Mouse (Mus musculus): ENCODE measurements around the gene Ankrd34a.

DNA sequence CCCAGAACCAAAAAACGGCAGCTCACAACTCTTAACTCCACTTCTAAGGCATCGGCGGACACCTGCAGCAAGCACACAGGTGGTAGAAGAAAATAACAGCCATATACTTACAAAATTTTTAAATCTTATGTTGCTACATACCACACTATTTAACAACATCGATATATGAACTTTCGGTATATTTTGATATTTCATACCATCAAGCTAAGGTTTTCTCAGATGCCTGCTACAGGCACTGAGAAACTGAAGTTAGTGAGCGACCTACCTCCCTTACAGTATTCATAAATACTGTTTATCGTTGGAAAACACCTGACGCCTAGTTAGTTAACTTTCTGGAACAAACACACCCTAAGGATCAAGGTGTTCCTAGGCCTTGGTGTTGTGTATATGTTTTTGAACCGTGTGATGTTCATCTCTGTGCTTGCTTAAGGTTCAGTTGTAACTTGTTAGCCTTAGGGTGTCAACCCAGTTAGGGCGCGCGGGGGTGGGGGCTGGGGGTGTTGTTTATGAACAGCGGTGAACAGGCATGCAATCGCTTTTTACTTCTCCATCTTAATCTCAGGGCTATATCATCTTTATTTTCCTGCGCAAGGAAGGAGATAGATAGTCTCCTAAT is 40.3 kb upstream of the Ankrd34a start:
- TF ChIP-seq CTCF (IDR thresholded peaks at IDR 0.05; ENCODE audit: low read depth), result no peak
- no peak for TF ChIP-seq EP300 (IDR thresholded peaks at IDR 0.05; ENCODE audit: low read depth)

All from heart, postnatal 0 days (tissue).